Mouse (Mus musculus) CD4-positive naive resting alpha-beta T cell, adult 57 days (primary cell): ENCODE results near the gene Cacna1d. TPM values are rescaled to one million over a fixed set of nuclear protein-coding genes. Genes with fewer than 3 reads are reported as not detected.

Source experiments
- total RNA-seq: library from RNA; stranded (reverse); gene quantifications from one replicate; pipeline ENCODE4 v1.2.4, GENCODE M21; 2023

Cacna1d gene
- 1.2 TPM for total RNA-seq

GRCm38 (mm10) chr14:30491342-30491741 is at the start of gene Cacna1d:
TSS of gene Cacna1d (minus strand) at chr14:30491455.

DNA sequence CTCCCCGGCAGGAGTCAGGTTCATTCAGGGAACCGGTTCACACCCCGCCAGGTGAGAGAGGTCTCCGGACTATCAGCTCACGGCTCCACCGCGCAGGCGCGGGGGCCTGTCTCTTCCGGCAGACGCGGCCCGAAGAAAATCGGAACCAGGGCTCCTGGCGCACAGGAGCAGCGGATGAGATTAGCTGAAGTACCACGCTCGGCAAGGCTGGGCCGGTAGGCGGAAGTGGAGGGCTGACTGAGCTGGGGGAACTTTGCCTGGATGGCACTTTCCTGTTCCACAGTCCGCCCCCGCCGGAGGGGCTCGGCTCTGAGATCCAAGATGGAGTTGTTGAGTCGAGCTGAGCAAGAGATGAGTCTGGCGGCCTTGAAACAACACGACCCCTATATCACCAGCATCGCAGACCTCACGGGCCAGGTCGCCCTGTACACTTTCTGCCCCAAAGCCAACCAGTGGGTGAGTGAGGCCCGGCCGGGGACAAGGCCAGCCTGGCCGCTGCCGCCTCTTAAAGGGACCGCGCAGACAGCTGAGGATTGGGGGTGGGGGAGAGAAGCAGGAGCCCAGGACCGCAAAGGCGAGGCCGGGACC is 11.8 kb downstream of the Cacna1d start, which contains the start of gene Dcp1a:
TSS of gene Dcp1a (plus strand) at position 175 of the 588 bp plus-strand sequence.

DNA sequence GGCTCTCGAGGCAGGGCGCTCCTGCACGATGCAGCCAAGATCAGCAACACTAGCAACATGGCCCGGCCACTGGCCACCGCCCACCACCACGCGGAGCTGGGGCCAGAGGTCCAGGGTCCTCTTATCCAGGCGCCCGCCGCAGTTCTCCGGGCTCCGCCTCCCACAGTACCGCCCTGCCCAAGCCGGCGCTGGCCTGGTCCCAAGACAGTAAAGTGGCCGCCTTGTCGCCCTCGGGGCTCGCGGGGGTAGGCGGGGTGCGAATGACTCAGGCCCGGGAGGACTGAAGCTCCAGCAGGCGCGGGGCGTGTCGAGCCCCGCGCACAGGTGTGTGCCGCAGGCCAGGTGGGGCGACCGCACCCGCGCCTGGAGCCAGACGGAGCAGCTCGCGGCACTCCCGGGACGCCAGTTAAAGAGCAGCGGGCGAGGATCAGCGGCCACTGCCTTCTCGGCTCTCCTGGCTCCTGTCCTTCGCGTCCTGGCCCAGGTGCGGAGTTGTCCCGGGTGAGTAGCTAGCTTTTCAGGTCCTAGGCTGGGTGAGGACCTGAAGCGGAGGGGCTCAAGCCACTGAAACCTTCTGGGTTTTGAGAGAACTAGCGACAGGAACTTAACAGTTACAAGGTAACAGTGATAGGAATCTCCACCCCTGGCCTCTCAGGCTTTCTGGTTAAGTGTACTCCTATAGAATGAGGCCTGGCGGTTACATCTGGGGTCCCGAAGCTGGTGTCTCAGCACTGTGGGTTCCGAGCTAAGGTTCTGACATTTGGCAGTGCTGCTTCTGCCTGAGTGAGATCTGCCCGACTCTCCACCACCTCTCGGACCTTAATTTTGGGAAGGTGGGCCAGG is 482.3 kb downstream of the Cacna1d start, which contains the start of the genes Il17rb and Chdh:
TSS of gene Il17rb (minus strand) at position 164 of the 843 bp plus-strand sequence.
TSS of gene Chdh (plus strand) at position 291 of the 843 bp plus-strand sequence.

Other genes starting within 250 kb of the Cacna1d start
- gene Dcp1a, start 11.9 kb downstream of the Cacna1d start, total RNA-seq = 63.3 TPM
- 160 TPM for gene Tkt, start 56.9 kb upstream of the Cacna1d start, total RNA-seq
- 120 TPM for gene Prkcd, start 134.8 kb upstream of the Cacna1d start, total RNA-seq
- 11.2 TPM for gene Rft1, start 162.9 kb upstream of the Cacna1d start, total RNA-seq
- gene Sfmbt1, start 223.4 kb upstream of the Cacna1d start, total RNA-seq = 10.4 TPM